Mouse (Mus musculus) ES-Bruce4 (cell line): ENCODE data around the gene Dusp22. TPM values are rescaled to one million over a fixed set of nuclear protein-coding genes. Genes with fewer than 3 reads are reported as not detected.

Experiments
- H3K27ac ChIP-seq: 2 replicates; pipeline ENCODE4 v1.5.1; 2012; ENCODE audit warnings: low read length, inconsistent platforms; ENCODE audit not compliant: insufficient read depth
- H3K27me3 ChIP-seq: 2 replicates; pipeline ENCODE4 v1.6.1; 2012; ENCODE audit warnings: mild to moderate bottlenecking, low read length, inconsistent platforms; ENCODE audit not compliant: control insufficient read depth, poor library complexity, insufficient read depth, severe bottlenecking
- H3K36me3 ChIP-seq: 2 replicates; pipeline ENCODE4 v1.6.1; 2012; ENCODE audit warnings: inconsistent platforms, mild to moderate bottlenecking, low read length, moderate library complexity; ENCODE audit not compliant: control insufficient read depth, poor library complexity, insufficient read depth, severe bottlenecking
- H3K4me1 ChIP-seq: one replicate; pipeline ENCODE4 v1.8.1; 2011; ENCODE audit warnings: low read length; ENCODE audit not compliant: control insufficient read depth, insufficient read depth
- H3K4me3 ChIP-seq: 2 replicates; pipeline ENCODE4 v1.5.1; 2011; ENCODE audit warnings: low read depth, mild to moderate bottlenecking, low read length
- H3K9ac ChIP-seq: 2 replicates; pipeline ENCODE4 v1.6.1; 2012; ENCODE audit warnings: low read depth, mild to moderate bottlenecking, inconsistent platforms; ENCODE audit not compliant: poor library complexity, severe bottlenecking
- H3K9me3 ChIP-seq: replicated peaks from 2 replicates; pipeline ENCODE4 v1.6.1; 2012; ENCODE audit warnings: mild to moderate bottlenecking, low read length, inconsistent platforms; ENCODE audit not compliant: control insufficient read depth, poor library complexity, insufficient read depth, severe bottlenecking
- CTCF ChIP-seq: IDR thresholded peaks from one replicate; pipeline ENCODE4 v1.8.1; 2011; ENCODE audit warnings: low read depth, low read length
- EP300 ChIP-seq: IDR thresholded peaks from 2 replicates; pipeline ENCODE4 v1.6.1; 2011; ENCODE audit warnings: low read depth, low read length; ENCODE audit not compliant: insufficient read depth
- POLR2A ChIP-seq: IDR thresholded peaks from one replicate; pipeline ENCODE4 v1.8.1; 2011; ENCODE audit warnings: low read length; ENCODE audit not compliant: insufficient read depth
- polyA plus RNA-seq: library from polyadenylated mRNA; stranded (reverse); fragments of >200 nt; gene quantifications from 2 replicates; pipeline ENCODE4 v1.2.4, GENCODE M21; 2011; ENCODE audit warnings: low read depth; ENCODE audit not compliant: missing spikeins, insufficient read depth, insufficient read length

The Dusp22 gene
- polyA plus RNA-seq, 1 experiment, result 13.1 TPM

- TF ChIP-seq EP300 (no peak), POLR2A (no peak), CTCF (no peak)
- no peak overlapping the region for H3K9ac ChIP-seq
- no peaks in the 10 kb centered on the region for H3K9me3 ChIP-seq
- H3K27ac ChIP-seq, result no peak overlapping the region
- H3K27me3 ChIP-seq, result peaks cover 4% of the 10 kb centered on the region; the same call in 1 of the 2 replicates
- no peak overlapping the region for H3K4me3 ChIP-seq
- no peaks in the 10 kb centered on the region for H3K36me3 ChIP-seq
- H3K4me1 ChIP-seq, result no peaks in the 10 kb centered on the region
Measured at GRCm38 (mm10) chr13:30748321-30748720, 88.5 kb downstream of the Dusp22 start.

DNA sequence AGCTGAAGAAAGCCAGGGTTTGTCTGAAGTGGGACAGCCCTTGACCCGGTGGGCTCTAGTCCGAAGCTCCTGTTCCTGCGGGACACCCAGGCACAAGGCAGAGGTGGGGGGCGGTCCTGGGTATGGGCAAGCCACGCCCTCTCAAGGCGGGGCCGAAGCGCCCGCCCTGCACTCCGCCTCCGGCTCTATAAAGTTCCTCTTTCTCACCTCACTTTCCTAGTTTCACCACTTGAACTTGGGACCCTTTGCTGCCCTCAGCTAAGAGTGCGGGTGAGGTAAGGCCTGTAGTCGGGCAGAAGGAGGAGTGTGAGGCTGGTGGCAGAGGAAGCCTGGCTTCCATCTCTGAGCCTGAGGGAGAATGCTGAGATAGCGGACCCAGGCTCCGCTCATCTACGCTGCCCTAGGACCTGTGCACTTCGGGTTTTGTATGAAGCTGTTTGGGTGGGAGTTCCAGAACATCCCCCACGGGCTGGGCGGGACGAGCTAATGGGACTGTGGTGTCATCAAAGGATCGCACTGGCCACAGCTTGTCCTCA lies 89.3 kb downstream of the Dusp22 start, which contains the start of gene Irf4:
Irf4 (plus strand) TSS at position 206 of the 536 bp plus-strand sequence.
- Histone ChIP-seq H3K27me3 (peaks cover 4% of the 10 kb centered on the region; the same call in 1 of the 2 replicates), H3K4me1 (no peaks in the 10 kb centered on the region), H3K4me3 (peak within 1 kb of the TSS; percentile 38), H3K36me3 (no peaks in the 10 kb centered on the region), H3K9me3 (no peaks in the 10 kb centered on the region), H3K27ac (no peak within 1 kb of the TSS), H3K9ac (no peak within 1 kb of the TSS)
- TF ChIP-seq POLR2A (no peak), EP300 (no peak), CTCF (no peak)

DNA sequence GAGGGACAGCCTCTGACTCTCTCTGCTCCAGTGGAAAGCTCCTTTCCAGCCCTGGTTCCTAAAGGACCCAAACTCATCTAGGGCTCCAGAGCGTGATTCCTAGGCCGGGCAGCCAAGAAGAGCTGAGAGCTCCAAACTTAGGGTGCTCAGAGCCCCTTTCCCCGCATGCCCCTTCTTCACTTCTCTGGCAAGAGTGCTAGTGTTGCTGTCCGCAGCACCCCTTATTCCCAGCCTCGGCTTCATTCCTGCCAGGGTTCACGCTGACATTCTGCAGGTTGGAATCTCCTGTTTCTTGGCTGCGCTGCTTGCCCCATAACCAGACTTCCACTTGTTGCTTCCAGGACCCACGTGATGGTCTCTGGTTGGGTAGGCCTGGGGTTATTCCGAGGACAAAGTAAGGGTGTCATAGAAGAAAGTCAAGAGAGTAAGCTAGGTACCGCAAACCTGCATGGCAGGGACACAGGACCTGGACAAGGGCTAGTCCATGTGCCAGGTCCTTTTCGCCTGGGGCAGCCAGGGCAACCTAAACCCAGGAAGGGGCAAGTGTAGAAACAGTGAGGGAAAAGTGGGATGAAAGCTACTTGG lies 89.8 kb downstream of the Dusp22 start:
- no peak overlapping the region for H3K27ac ChIP-seq
- no peak overlapping the region for H3K9ac ChIP-seq
- no peaks in the 10 kb centered on the region for H3K9me3 ChIP-seq
- peaks cover 4% of the 10 kb centered on the region; the same call in 1 of the 2 replicates for H3K27me3 ChIP-seq
- no peaks in the 10 kb centered on the region for H3K36me3 ChIP-seq
- TF ChIP-seq EP300 (no peak), CTCF (no peak), POLR2A (no peak)
- H3K4me1 ChIP-seq, result no peaks in the 10 kb centered on the region
- peak overlapping the region; percentile 38 for H3K4me3 ChIP-seq

DNA sequence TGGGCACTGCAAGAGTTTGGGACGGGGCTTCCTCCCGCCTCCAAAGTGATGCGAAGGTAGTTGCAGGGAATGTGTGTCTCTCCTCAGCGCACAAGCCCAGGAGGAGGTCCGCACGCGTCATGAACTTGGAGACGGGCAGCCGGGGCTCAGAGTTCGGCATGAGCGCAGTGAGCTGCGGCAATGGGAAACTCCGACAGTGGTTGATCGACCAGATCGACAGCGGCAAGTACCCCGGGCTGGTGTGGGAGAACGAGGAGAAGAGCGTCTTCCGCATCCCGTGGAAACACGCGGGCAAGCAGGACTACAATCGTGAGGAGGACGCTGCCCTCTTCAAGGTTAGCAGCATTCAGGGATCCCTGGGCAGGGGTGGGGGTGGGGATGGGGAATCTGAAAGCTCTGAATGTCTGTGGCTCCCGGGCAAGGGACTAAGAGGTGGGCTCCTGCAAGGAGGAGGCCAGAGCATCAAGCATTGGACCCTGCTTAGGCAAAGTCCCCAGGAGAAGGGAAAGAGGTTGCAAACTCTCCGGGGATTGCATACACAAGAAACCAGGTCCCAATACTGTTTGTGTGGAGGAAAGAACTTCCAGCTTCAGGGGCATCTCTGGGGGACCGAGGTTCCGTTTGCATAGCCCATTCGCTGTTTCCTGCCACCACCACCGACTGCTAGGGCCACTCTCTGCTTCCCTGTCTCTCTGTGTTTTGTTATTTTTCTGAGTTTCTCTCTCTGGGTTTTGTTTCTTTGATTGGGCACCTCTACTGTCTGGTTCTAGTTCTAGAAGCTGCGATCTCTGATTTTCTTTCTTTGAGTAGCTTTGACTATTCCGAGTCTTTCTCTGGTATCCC lies 90.9 kb downstream of the Dusp22 start:
- TF ChIP-seq EP300 (no peak), CTCF (no peak), POLR2A (no peak)
- Histone ChIP-seq H3K9ac (no peak overlapping the region), H3K4me1 (no peaks in the 10 kb centered on the region), H3K36me3 (no peaks in the 10 kb centered on the region), H3K27ac (no peak overlapping the region), H3K4me3 (peak overlapping the region; percentile 47), H3K9me3 (no peaks in the 10 kb centered on the region), H3K27me3 (peaks cover 4% of the 10 kb centered on the region; the same call in 1 of the 2 replicates)

DNA sequence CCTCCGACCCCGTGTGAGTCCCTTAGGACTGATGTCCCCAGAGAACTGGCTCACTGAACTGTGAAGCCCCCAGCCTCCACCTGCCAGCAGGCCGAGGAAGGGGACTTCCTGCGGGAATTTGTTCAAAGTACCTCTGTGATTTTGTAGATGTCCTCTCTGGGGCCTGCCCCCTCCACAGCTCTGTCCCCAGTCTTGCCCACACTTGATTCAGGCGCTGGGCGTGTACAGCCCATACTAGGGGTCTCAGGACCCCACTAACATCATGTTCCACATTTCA lies 91.4 kb downstream of the Dusp22 start:
- no peaks in the 10 kb centered on the region for H3K9me3 ChIP-seq
- no peaks in the 10 kb centered on the region for H3K36me3 ChIP-seq
- TF ChIP-seq EP300 (no peak), POLR2A (no peak), CTCF (no peak)
- H3K9ac ChIP-seq, result no peak overlapping the region
- no peak overlapping the region for H3K27ac ChIP-seq
- H3K4me3 ChIP-seq, result no peak overlapping the region
- no peaks in the 10 kb centered on the region for H3K4me1 ChIP-seq
- H3K27me3 ChIP-seq, result peaks cover 4% of the 10 kb centered on the region; the same call in 1 of the 2 replicates

DNA sequence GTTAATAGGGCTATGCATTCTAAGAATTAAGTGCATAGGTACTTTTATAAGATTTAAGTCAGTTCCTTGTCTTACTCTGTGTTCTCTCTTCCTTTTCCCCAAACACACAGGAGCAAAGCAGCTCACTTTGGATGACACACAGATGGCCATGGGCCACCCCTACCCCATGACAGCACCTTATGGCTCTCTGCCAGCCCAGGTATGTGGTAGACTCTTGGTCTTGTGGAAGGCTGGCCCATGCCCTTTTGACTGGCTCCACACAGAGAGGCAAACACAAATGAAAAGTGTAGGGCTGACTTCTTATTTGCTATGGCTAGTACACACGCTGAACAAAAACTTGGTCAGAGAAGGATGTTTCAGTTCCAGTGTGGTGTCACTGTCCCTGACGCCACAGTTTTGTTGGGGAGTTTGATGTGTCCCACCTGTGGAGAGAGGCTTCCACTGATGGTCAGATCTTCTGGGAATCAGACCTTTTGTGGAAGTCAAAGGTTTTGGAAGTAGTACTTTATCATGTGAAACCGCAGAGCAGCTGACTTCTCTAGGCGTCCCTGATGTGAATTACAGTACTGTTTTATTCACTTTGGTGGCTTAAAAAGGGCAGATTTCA lies 92.9 kb downstream of the Dusp22 start:
- no peak overlapping the region for H3K4me3 ChIP-seq
- H3K27me3 ChIP-seq, result peaks cover 4% of the 10 kb centered on the region; the same call in 1 of the 2 replicates
- no peak overlapping the region for H3K27ac ChIP-seq
- no peak for TF ChIP-seq EP300
- no peak for TF ChIP-seq POLR2A
- TF ChIP-seq CTCF, result no peak
- no peaks in the 10 kb centered on the region for H3K4me1 ChIP-seq
- H3K9ac ChIP-seq, result no peak overlapping the region
- H3K36me3 ChIP-seq, result no peaks in the 10 kb centered on the region
- H3K9me3 ChIP-seq, result no peaks in the 10 kb centered on the region
